Mouse (Mus musculus): ENCODE data around the gene Pptc7. TPM values are rescaled to one million over a fixed set of nuclear protein-coding genes. Genes with fewer than 3 reads are reported as not detected.

Gene Pptc7
- polyA plus RNA-seq, 1 experiment from 2014 or later, result 6.5 TPM

GRCm38 (mm10) chr5:122278946-122279345 lies 5.2 kb upstream of the Pptc7 start:
- Histone ChIP-seq H3K27me3 (ENCODE audit: insufficient read depth, poor library complexity, severe bottlenecking) (0 out of 2 replicates have a peak, but pooled peaks cover 10% of the 10 kb centered on the region), H3K4me3 (no peak overlapping the region), H3K4me1 (replicated peaks) (peaks cover 20% of the 10 kb centered on the region), H3K9me3 (no peaks in the 10 kb centered on the region), H3K27ac (no peak overlapping the region), H3K36me3 (no peaks in the 10 kb centered on the region)
- DNase-seq (ENCODE audit: low spot score), result no peak
- WGBS, result 85% methylated on average over 7 of the region's 7 CpGs

DNA sequence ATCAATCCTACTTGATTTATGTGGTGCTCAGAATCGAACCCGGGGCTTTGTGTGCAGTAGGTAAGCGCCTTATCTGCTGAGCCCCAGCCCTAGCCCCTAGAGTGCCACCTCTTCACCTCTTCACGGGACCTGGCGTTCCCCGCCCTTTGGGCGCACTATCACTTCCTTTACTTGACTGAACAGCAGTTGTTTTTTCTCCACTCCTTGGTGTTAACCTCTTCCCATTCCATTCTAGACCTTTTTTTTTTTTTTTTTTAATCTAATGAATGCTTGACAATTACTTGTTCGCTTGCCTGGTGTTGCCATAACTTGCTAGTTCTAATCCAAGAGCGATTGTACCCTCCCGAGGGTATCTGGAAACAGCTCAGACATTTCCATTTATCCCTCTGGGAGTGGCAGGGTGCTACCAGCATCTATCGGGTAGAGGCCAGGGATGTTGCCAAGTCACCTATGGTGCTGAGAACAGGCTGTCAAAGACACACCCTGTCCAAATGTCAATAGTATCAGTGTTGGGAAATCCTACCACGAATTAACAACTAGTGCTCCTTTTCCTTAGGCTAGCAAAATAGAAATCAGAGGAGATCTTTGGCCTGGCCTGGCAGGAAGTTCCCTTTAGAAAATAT lies 4.3 kb upstream of the Pptc7 start:
- H3K36me3 ChIP-seq, result no peaks in the 10 kb centered on the region

DNA sequence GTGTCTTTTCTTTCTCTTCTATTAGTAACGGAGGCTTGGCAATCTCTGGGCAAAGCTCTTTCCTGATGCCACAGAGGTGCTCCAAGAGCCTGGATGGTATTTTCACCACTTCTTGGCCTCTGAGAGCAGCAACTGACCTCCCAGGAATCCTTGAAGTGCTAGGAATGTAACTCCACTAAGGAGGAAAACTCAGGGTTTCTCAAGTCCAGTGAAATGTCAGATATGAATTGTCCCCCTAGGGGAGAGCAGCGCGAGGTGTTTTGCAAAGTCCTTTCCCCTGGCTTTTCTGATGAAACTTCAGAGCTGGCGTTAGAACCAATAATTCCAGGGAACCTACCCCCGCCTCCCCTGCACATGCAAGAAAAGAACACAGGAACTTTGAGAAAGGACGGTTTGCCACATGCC lies 3.7 kb upstream of the Pptc7 start:
- WGBS, result 52% methylated on average over 6 of the region's 6 CpGs
- no peaks in the 10 kb centered on the region for H3K36me3 ChIP-seq
- H3K9me3 ChIP-seq, result no peaks in the 10 kb centered on the region
- peaks cover 20% of the 10 kb centered on the region for H3K4me1 ChIP-seq (replicated peaks)
- DNase-seq (ENCODE audit: low spot score), result no peak
- H3K27ac ChIP-seq, result no peak overlapping the region
- 0 out of 2 replicates have a peak, but pooled peaks cover 10% of the 10 kb centered on the region for H3K27me3 ChIP-seq (ENCODE audit: insufficient read depth, poor library complexity, severe bottlenecking)
- H3K4me3 ChIP-seq, result no peak overlapping the region

More for the DNA sequence above, 4.3 kb upstream of the Pptc7 start:
- no peak overlapping the region for H3K27ac ChIP-seq
- no peak overlapping the region for H3K4me3 ChIP-seq
- no peak for DNase-seq (ENCODE audit: low spot score)
- 0 out of 2 replicates have a peak, but pooled peaks cover 10% of the 10 kb centered on the region for H3K27me3 ChIP-seq (ENCODE audit: insufficient read depth, poor library complexity, severe bottlenecking)
- 82% methylated on average over 12 of the region's 12 CpGs for WGBS
- H3K9me3 ChIP-seq, result no peaks in the 10 kb centered on the region
- H3K4me1 ChIP-seq (replicated peaks), result peaks cover 17% of the 10 kb centered on the region

GRCm38 (mm10) chr5:122280827-122281462 lies 3.2 kb upstream of the Pptc7 start:
- Histone ChIP-seq H3K27ac (no peak overlapping the region), H3K4me1 (replicated peaks) (peaks cover 25% of the 10 kb centered on the region), H3K9me3 (no peaks in the 10 kb centered on the region), H3K36me3 (no peaks in the 10 kb centered on the region), H3K27me3 (ENCODE audit: insufficient read depth, poor library complexity, severe bottlenecking) (0 out of 2 replicates have a peak, but pooled peaks cover 10% of the 10 kb centered on the region), H3K4me3 (no peak overlapping the region)
- DNase-seq (ENCODE audit: low spot score), result no peak
- 42% methylated on average over 19 of the region's 19 CpGs for WGBS

DNA sequence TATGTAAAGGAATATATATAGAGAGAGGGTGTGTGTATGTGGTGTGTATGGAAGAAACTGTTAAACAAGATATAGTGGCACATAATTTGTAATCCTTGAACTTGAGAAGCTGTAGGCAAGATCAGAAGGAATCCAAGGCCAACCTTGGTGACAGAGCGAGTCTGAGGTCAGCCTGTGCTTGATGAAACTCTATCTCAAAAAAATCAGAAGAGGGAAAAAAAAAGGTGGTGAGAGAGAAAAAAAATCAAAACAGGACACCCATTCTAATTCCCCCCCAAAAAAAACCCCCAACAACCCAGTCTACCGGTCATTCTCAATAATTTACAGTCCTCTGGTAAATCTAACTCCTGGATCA lies 360 bp upstream of the Pptc7 start:
- H3K27me3 ChIP-seq (ENCODE audit: insufficient read depth, poor library complexity, severe bottlenecking), result 0 out of 2 replicates have a peak, but pooled peaks cover 10% of the 10 kb centered on the region
- peak overlapping the region; percentile 94; the same call in 1 of the 2 replicates for H3K27ac ChIP-seq
- no peak for DNase-seq (ENCODE audit: low spot score)
- no peaks in the 10 kb centered on the region for H3K9me3 ChIP-seq
- peak overlapping the region; percentile 89 for H3K4me3 ChIP-seq
- WGBS, result 24% methylated on average over 2 of the region's 2 CpGs
- peaks cover 24% of the 10 kb centered on the region for H3K4me1 ChIP-seq (replicated peaks)
- H3K36me3 ChIP-seq, result peaks cover 21% of the 10 kb centered on the region

DNA sequence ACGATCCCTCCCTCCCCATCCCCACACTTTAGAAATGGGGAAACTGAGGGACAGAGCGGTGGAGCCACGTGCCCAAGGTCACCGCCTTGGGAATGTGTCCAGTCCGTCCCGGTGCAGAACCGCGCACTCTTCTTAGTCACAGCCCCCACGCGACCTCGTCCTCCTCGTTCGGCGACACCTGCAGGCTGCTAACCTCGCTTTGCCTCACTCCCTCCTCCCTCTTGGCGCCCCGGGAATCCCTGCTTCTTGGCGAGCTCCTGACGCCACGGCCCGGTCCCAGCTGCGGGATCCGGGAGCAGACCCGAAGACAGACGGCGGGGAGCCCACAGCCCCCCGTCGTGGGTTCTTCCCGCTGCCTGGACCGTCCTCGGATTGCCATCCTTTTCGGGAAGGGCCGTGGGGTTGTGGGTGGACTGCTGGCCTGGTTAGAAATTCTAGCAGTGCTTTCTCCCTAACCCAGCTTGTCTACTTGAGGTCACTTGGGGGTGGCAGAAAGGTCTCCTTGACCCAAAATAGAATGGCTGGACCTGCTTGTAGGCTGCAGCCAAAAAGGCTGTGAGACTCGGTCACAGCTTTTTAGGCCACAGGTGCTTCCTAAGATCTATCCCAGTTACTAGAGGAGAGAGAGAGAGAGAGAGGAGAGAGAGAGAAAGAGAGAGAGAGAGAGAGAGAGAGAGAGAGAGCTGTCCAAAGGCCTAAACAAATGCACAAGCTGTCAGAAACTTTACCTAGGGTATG lies 1.0 kb downstream of the Pptc7 start:
- peak; percentile 50 for DNase-seq (ENCODE audit: low spot score)
- Histone ChIP-seq H3K36me3 (peaks cover 34% of the 10 kb centered on the region), H3K4me1 (replicated peaks) (peaks cover 24% of the 10 kb centered on the region), H3K4me3 (peak overlapping the region; percentile 89), H3K27me3 (ENCODE audit: insufficient read depth, poor library complexity, severe bottlenecking) (0 out of 2 replicates have a peak, but pooled peaks cover 10% of the 10 kb centered on the region), H3K9me3 (peaks cover 6% of the 10 kb centered on the region; the same call in 1 of the 2 replicates), H3K27ac (peak overlapping the region; percentile 94)
- WGBS, result 1% methylated on average over 34 of the region's 34 CpGs

GRCm38 (mm10) chr5:122285767-122286150 lies 1.6 kb downstream of the Pptc7 start:
- 63% methylated on average over 7 of the region's 7 CpGs for WGBS
- no peak overlapping the region for H3K27ac ChIP-seq
- peaks cover 6% of the 10 kb centered on the region; the same call in 1 of the 2 replicates for H3K9me3 ChIP-seq
- H3K27me3 ChIP-seq (ENCODE audit: insufficient read depth, poor library complexity, severe bottlenecking), result 0 out of 2 replicates have a peak, but pooled peaks cover 10% of the 10 kb centered on the region
- H3K4me1 ChIP-seq (replicated peaks), result peaks cover 19% of the 10 kb centered on the region
- no peak for DNase-seq (ENCODE audit: low spot score)
- peaks cover 34% of the 10 kb centered on the region for H3K36me3 ChIP-seq
- peak overlapping the region; percentile 89 for H3K4me3 ChIP-seq

DNA sequence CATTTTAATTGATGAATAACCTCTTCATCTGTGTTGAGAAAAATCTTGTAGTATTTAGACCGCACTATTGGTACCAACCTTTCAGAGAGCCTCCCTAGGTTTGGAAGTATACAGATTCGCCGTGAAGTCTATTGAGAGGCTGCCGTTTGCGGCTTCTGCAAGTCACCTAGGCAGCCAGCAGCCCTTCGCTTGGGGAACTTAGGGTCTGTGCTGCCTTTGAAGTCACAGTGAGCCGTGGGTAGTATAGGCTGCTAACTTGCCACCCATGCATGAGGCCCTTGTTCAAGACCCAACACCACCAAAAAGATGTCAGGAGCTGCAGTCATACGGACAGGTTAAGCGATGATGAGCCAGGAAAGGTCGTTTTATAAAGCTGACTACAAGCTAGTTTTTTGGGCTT lies 2.0 kb downstream of the Pptc7 start:
- H3K4me1 ChIP-seq (replicated peaks), result peaks cover 21% of the 10 kb centered on the region
- no peak overlapping the region for H3K27ac ChIP-seq
- no peak for DNase-seq (ENCODE audit: low spot score)
- peak overlapping the region; percentile 89; the same call in 1 of the 2 replicates for H3K4me3 ChIP-seq
- 89% methylated on average over 10 of the region's 10 CpGs for WGBS
- H3K9me3 ChIP-seq, result peaks cover 6% of the 10 kb centered on the region; the same call in 1 of the 2 replicates
- 0 out of 2 replicates have a peak, but pooled peaks cover 5% of the 10 kb centered on the region for H3K27me3 ChIP-seq (ENCODE audit: insufficient read depth, poor library complexity, severe bottlenecking)
- H3K36me3 ChIP-seq, result peaks cover 34% of the 10 kb centered on the region

- DNase-seq (ENCODE audit: low spot score), result no peak
- H3K9me3 ChIP-seq, result peaks cover 6% of the 10 kb centered on the region; the same call in 1 of the 2 replicates
- 96% methylated on average over 4 of the region's 4 CpGs for WGBS
Measured at GRCm38 (mm10) chr5:122287026-122287425, 2.9 kb downstream of the Pptc7 start.

DNA sequence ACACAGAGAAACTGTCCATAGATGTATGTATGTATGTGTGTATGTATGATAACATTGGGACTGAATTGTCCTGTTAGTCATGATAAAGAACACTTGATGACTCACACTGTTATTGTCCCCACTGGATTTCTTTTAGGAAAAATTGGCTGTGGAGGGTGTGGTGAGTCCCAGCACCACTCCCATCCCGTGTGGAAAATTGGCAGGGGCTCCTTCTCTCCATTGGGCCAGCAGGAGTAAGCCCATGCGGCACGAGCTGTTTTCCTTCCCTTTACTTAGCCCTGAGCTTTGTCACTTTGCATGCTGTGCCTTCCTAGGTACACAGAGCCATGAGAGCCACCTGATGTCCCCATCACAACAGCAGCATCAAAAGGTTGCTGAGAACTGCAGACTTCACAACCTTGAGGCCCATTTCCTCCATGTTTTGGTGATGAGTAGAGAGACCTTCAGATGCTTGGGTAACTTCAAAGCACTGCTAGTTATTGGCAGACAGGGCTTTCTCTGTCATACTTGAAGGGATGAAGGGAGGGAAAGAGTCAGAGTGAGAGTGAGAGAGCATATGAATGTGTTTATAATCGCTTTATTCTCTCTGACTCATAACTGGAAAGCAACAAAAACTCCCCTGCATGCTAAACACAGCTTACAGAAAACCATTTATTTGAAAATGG lies 4.1 kb downstream of the Pptc7 start:
- Histone ChIP-seq H3K27ac (no peak overlapping the region), H3K9me3 (peaks cover 6% of the 10 kb centered on the region; the same call in 1 of the 2 replicates), H3K4me3 (no peak overlapping the region), H3K36me3 (peaks cover 34% of the 10 kb centered on the region), H3K4me1 (replicated peaks) (peaks cover 41% of the 10 kb centered on the region), H3K27me3 (ENCODE audit: insufficient read depth, poor library complexity, severe bottlenecking) (no peaks in the 10 kb centered on the region)
- DNase-seq (ENCODE audit: low spot score), result no peak
- WGBS, result 96% methylated on average over 4 of the region's 4 CpGs

More at GRCm38 (mm10) chr5:122287026-122287425, 2.9 kb downstream of the Pptc7 start:
- peaks cover 34% of the 10 kb centered on the region for H3K36me3 ChIP-seq
- H3K4me3 ChIP-seq, result no peak overlapping the region
- H3K27me3 ChIP-seq (ENCODE audit: insufficient read depth, poor library complexity, severe bottlenecking), result 0 out of 2 replicates have a peak, but pooled peaks cover 3% of the 10 kb centered on the region
- peaks cover 28% of the 10 kb centered on the region for H3K4me1 ChIP-seq (replicated peaks)
- no peak overlapping the region for H3K27ac ChIP-seq

DNA sequence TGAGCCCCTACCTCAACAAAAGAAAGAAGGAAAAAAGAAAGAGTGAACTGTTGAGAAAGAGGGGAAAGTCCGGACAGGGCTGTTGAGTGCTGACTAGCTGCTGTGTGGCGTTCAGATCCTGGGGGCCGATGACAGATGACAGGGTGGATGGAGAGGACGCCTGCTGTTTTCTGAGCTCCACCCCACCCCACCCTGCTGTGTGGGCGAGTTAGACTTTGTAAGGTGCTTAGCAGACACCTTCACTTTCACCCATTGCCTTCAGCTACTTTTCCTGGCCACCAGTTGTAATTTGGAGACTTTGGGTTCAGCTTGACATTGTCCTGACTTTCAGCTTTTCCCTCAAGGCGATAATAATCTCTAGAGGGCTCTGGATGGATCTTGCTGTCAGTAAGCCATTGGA lies 7.0 kb downstream of the Pptc7 start:
- Histone ChIP-seq H3K27ac (no peak overlapping the region), H3K9me3 (peaks cover 6% of the 10 kb centered on the region; the same call in 1 of the 2 replicates), H3K36me3 (peaks cover 34% of the 10 kb centered on the region), H3K4me1 (replicated peaks) (peaks cover 51% of the 10 kb centered on the region), H3K4me3 (no peak overlapping the region), H3K27me3 (ENCODE audit: insufficient read depth, poor library complexity, severe bottlenecking) (no peaks in the 10 kb centered on the region)
- DNase-seq (ENCODE audit: low spot score), result no peak
- 54% methylated on average over 6 of the region's 6 CpGs for WGBS
